Mouse (Mus musculus) olfactory bulb, adult 2 months (tissue): ENCODE data around the gene 3110082J24Rik. TPM values are rescaled to one million over a fixed set of nuclear protein-coding genes. Genes with fewer than 3 reads are reported as not detected.

Experiments
- H3K27ac ChIP-seq: fragments of 200-500 bp; 2 replicates; pipeline ENCODE4 v1.5.1; 2012; ENCODE audit warnings: low read depth, low read length; ENCODE audit not compliant: insufficient read depth
- H3K4me1 ChIP-seq: fragments of 200-500 bp; 2 replicates; pipeline ENCODE4 v1.6.1; 2012; ENCODE audit warnings: low read length; ENCODE audit not compliant: control insufficient read depth, insufficient read depth
- H3K4me3 ChIP-seq: fragments of 200-500 bp; 2 replicates; pipeline ENCODE4 v1.5.1; 2012; ENCODE audit warnings: mild to moderate bottlenecking, low read depth, low read length, moderate library complexity; ENCODE audit not compliant: insufficient read depth
- CTCF ChIP-seq: fragments of 200-500 bp; IDR thresholded peaks from 2 replicates; pipeline ENCODE4 v1.5.1; 2012; ENCODE audit warnings: low read depth, mild to moderate bottlenecking, low read length, moderate library complexity; ENCODE audit not compliant: insufficient read depth
- POLR2A ChIP-seq: fragments of 200-500 bp; IDR thresholded peaks from 2 replicates; pipeline ENCODE4 v1.6.1; 2012; ENCODE audit warnings: mild to moderate bottlenecking, low read depth, low read length, moderate library complexity; ENCODE audit not compliant: insufficient read depth
- WGBS: fragments of 180-500 bp; shearing (Covaris S2); methylation state at CpG from one replicate; pipeline ENCODE4 v1.1.7; 2018; 5-methylcytosine and 5-hydroxymethylcytosine counted together
- polyA plus RNA-seq: library from polyadenylated mRNA; stranded (reverse); fragments of >200 nt; gene quantifications from 2 replicates; pipeline ENCODE4 v1.2.4, GENCODE M21; 2012; ENCODE audit warnings: low replicate concordance; ENCODE audit not compliant: missing spikeins, insufficient read depth, insufficient read length

The 3110082J24Rik gene
- polyA plus RNA-seq, 1 experiment, result not detected

GRCm38 (mm10) chr5:30138193-30138592, 32.3 kb upstream of the 3110082J24Rik start:
- WGBS, result 86% methylated on average over 4 of the region's 4 CpGs
- H3K4me1 ChIP-seq, result no peaks in the 10 kb centered on the region

GRCm38 (mm10) chr5:30137271-30137670, 31.4 kb upstream of the 3110082J24Rik start:
- no peak overlapping the region for H3K27ac ChIP-seq
- no peak overlapping the region for H3K4me3 ChIP-seq
- H3K4me1 ChIP-seq, result no peaks in the 10 kb centered on the region
- TF ChIP-seq CTCF (no peak), POLR2A (no peak)
- WGBS, result 95% methylated on average over 9 of the region's 9 CpGs

More at GRCm38 (mm10) chr5:30138193-30138592, 32.3 kb upstream of the 3110082J24Rik start:
- H3K27ac ChIP-seq, result no peak overlapping the region
- H3K4me3 ChIP-seq, result no peak overlapping the region
- TF ChIP-seq CTCF, result no peak
- TF ChIP-seq POLR2A, result no peak

GRCm38 (mm10) chr5:30135711-30136231, 29.9 kb upstream of the 3110082J24Rik start:
- Histone ChIP-seq H3K27ac (no peak overlapping the region), H3K4me1 (no peaks in the 10 kb centered on the region), H3K4me3 (no peak overlapping the region)
- TF ChIP-seq CTCF (no peak), POLR2A (no peak)
- WGBS, result 94% methylated on average over 11 of the region's 11 CpGs

- Histone ChIP-seq H3K27ac (no peak overlapping the region), H3K4me1 (no peaks in the 10 kb centered on the region), H3K4me3 (no peak overlapping the region)
- 96% methylated on average over 2 of the region's 2 CpGs for WGBS
- no peak for TF ChIP-seq POLR2A
- no peak for TF ChIP-seq CTCF
Measured at GRCm38 (mm10) chr5:30132173-30132572, 26.3 kb upstream of the 3110082J24Rik start.

- Histone ChIP-seq H3K4me1 (peaks cover 6% of the 10 kb centered on the region), H3K27ac (no peak overlapping the region), H3K4me3 (no peak overlapping the region)
- 91% methylated on average over 4 of the region's 4 CpGs for WGBS
- TF ChIP-seq CTCF, result no peak
- no peak for TF ChIP-seq POLR2A
Measured at GRCm38 (mm10) chr5:30131246-30131645, 25.4 kb upstream of the 3110082J24Rik start.

- Histone ChIP-seq H3K27ac (no peak overlapping the region), H3K4me3 (no peak overlapping the region), H3K4me1 (peaks cover 6% of the 10 kb centered on the region)
- 90% methylated on average over 6 of the region's 6 CpGs for WGBS
- no peak for TF ChIP-seq CTCF
- TF ChIP-seq POLR2A, result no peak
Measured at GRCm38 (mm10) chr5:30128680-30129079, 22.8 kb upstream of the 3110082J24Rik start.

- Histone ChIP-seq H3K27ac (no peak overlapping the region), H3K4me3 (no peak overlapping the region), H3K4me1 (peaks cover 6% of the 10 kb centered on the region)
- TF ChIP-seq POLR2A, result no peak
- no peak for TF ChIP-seq CTCF
- WGBS, result 87% methylated on average over 13 of the region's 13 CpGs
Measured at GRCm38 (mm10) chr5:30127921-30128597, 22.2 kb upstream of the 3110082J24Rik start.

- 78% methylated on average over 7 of the region's 7 CpGs for WGBS
Measured at GRCm38 (mm10) chr5:30126756-30127155, 20.9 kb upstream of the 3110082J24Rik start.

GRCm38 (mm10) chr5:30125587-30125986, 19.7 kb upstream of the 3110082J24Rik start:
- Histone ChIP-seq H3K4me1 (peaks cover 6% of the 10 kb centered on the region), H3K27ac (no peak overlapping the region), H3K4me3 (no peak overlapping the region)
- 57% methylated on average over 5 of the region's 5 CpGs for WGBS
- no peak for TF ChIP-seq CTCF
- TF ChIP-seq POLR2A, result no peak

More at GRCm38 (mm10) chr5:30126756-30127155, 20.9 kb upstream of the 3110082J24Rik start:
- Histone ChIP-seq H3K27ac (no peak overlapping the region), H3K4me3 (no peak overlapping the region), H3K4me1 (peaks cover 6% of the 10 kb centered on the region)
- TF ChIP-seq POLR2A (no peak), CTCF (no peak)
